Mouse (Mus musculus) hindbrain, embryonic 14.5 days (tissue): Measurements from ENCODE around the gene Grn. TPM values are rescaled to one million over a fixed set of nuclear protein-coding genes. Genes with fewer than 3 reads are reported as not detected.
A peak's percentile ranks its signal among the peaks of the same experiment; 100 is the strongest.

Source experiments
- ATAC-seq: fragments of 200-750 bp; cut with Nextera tagmentation; 2 replicates; pipeline ENCODE4 v1.8.0; 2017; ENCODE audit warnings: moderate number of reproducible peaks, mild to moderate bottlenecking, moderate TSS enrichment, moderate library complexity; ENCODE audit not compliant: low FRiP score
- DNase-seq: peaks from one replicate; pipeline ENCODE4 v3.0.0-alpha.2; 2015; ENCODE audit warnings: low spot score
- H3K27ac ChIP-seq: fragments of 300-500 bp; sonication (generic); 2 replicates; pipeline ENCODE4 v1.5.1; 2014; ENCODE audit warnings: mild to moderate bottlenecking, moderate library complexity
- H3K27me3 ChIP-seq: fragments of 300-500 bp; sonication (generic); 2 replicates; pipeline ENCODE4 v1.6.1; 2014; ENCODE audit warnings: mild to moderate bottlenecking, low read length, mixed read lengths; ENCODE audit not compliant: control insufficient read depth, insufficient read depth
- H3K36me3 ChIP-seq: fragments of 300-500 bp; sonication (generic); replicated peaks from 2 replicates; pipeline ENCODE4 v1.6.1; 2014; ENCODE audit not compliant: control insufficient read depth, insufficient read depth
- H3K4me1 ChIP-seq: fragments of 300-500 bp; sonication (generic); replicated peaks from 2 replicates; pipeline ENCODE4 v1.6.1; 2014; ENCODE audit warnings: antibody characterized with exemption, low read length, mixed read lengths; ENCODE audit not compliant: control insufficient read depth, insufficient read depth
- H3K4me2 ChIP-seq: fragments of 300-500 bp; sonication (generic); replicated peaks from 2 replicates; pipeline ENCODE4 v1.6.1; 2014; ENCODE audit warnings: mild to moderate bottlenecking, moderate library complexity
- H3K4me3 ChIP-seq: fragments of 300-500 bp; sonication (generic); replicated peaks from 2 replicates; pipeline ENCODE4 v1.5.1; 2014; ENCODE audit warnings: mild to moderate bottlenecking, low read length
- H3K9ac ChIP-seq: fragments of 300-500 bp; sonication (generic); 2 replicates; pipeline ENCODE4 v1.6.1; 2014
- H3K9me3 ChIP-seq: fragments of 300-500 bp; sonication (generic); 2 replicates; pipeline ENCODE4 v1.6.1; 2016; ENCODE audit warnings: low read length; ENCODE audit not compliant: control insufficient read depth
- WGBS: fragments of 180-500 bp; shearing (Covaris S2); extraction: QIAGEN DNeasy Blood & Tissue Kit; methylation state at CpG from one replicate; pipeline ENCODE4 v1.1.7; 2014; 5-methylcytosine and 5-hydroxymethylcytosine counted together
- polyA plus RNA-seq: library from polyadenylated mRNA; unstranded; fragments of >200 nt; fragmentation: Nextera tagmentation; extraction: Ambion mirVana; gene quantifications from 2 replicates; pipeline ENCODE4 v1.2.1, GENCODE M21; 2014

The Grn gene
- polyA plus RNA-seq, 1 experiment from 2014 or later, result 63.6 TPM

DNA sequence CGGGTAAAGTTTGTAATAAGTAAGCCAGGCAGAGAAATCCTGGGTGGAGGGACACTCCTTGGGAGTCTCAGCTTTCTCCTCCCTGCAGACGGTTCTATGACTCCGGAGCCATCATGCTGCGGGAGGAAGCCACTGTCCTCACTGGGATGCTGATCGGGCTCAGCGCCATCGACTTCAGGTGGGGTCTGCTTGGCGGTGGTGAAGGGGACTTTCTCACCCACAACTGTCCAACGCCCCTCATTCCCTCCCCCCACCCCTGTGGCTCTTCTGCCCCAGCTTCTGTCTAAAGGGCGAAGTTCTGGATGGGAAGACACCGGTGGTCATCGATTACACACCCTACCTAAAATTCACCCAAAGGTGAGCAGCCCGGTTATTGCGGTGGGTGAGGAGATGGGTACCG is 31.0 kb upstream of the Grn start:
- DNase-seq (no peak), ATAC-seq (no peak)
- Histone ChIP-seq H3K9ac (no peak overlapping the region), H3K27me3 (0 out of 2 replicates have a peak, but pooled peaks cover 5% of the 10 kb centered on the region), H3K4me3 (no peak overlapping the region), H3K4me2 (no peak overlapping the region), H3K36me3 (peaks cover 62% of the 10 kb centered on the region), H3K27ac (no peak overlapping the region), H3K4me1 (peaks cover 45% of the 10 kb centered on the region), H3K9me3 (no peaks in the 10 kb centered on the region)
- 24% methylated on average over 15 of the region's 15 CpGs for WGBS

DNA sequence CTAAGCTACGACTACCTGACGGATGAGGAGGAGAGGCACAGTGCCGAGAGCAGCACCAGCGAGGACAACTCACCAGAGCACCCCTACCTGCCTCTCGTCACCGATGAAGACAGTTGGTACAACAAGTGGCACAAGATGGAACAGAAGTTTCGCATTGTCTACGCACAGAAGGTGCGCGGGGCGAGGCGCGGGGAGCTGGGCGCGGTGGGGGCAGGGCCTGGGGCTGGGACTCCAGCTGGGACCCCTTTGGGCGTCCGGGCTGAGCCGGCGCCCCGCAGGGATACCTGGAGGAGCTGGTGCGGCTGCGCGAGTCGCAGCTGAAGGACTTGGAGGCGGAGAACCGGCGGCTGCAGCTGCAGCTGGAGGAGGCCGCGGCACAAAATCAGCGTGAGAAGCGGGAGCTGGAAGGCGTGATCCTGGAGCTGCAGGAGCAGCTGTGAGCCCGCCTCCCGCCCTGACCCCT is 30.5 kb upstream of the Grn start:
- Histone ChIP-seq H3K27me3 (0 out of 2 replicates have a peak, but pooled peaks cover 5% of the 10 kb centered on the region), H3K4me3 (no peak overlapping the region), H3K4me2 (0 out of 2 replicates have a peak overlapping the region, but pooled peaks have one; percentile 17), H3K9ac (no peak overlapping the region), H3K9me3 (no peaks in the 10 kb centered on the region), H3K36me3 (peaks cover 65% of the 10 kb centered on the region), H3K4me1 (peaks cover 40% of the 10 kb centered on the region), H3K27ac (no peak overlapping the region)
- 6% methylated on average over 34 of the region's 34 CpGs for WGBS
- ATAC-seq (no peak), DNase-seq (no peak)

DNA sequence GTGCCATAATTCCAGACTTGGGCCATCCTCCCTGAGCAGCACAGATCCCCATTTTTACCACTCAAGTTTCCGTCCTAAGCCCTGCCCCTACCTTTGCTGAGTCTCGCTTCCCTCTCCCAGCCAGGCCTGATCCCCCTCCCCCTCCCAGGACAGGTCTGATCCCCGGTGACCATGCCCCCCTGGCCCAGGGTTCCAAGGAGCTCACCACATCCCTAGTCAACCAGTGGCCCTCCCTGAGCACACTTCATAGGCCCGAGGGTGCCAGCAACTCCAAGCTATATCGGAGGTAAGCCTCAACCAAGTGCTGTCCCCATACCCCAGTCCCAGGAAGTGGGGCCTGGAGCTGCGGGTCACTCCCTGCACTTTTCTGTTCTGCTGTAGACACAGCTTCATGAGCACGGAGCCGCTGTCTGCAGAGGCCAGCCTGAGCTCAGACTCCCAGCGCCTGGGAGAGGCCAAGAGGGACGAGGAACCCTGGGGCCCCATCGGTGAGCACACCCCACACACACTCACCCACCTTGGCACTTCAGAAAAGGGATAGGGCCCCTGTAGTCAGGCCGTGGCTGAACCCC is 29.5 kb upstream of the Grn start:
- 28% methylated on average over 12 of the region's 12 CpGs for WGBS
- no peak overlapping the region for H3K9ac ChIP-seq
- no peak for DNase-seq
- H3K27ac ChIP-seq, result no peak overlapping the region
- no peaks in the 10 kb centered on the region for H3K9me3 ChIP-seq
- peaks cover 70% of the 10 kb centered on the region for H3K36me3 ChIP-seq
- H3K4me1 ChIP-seq, result peaks cover 40% of the 10 kb centered on the region
- H3K4me2 ChIP-seq, result no peak overlapping the region
- 0 out of 2 replicates have a peak, but pooled peaks cover 5% of the 10 kb centered on the region for H3K27me3 ChIP-seq
- no peak overlapping the region for H3K4me3 ChIP-seq
- no peak for ATAC-seq

DNA sequence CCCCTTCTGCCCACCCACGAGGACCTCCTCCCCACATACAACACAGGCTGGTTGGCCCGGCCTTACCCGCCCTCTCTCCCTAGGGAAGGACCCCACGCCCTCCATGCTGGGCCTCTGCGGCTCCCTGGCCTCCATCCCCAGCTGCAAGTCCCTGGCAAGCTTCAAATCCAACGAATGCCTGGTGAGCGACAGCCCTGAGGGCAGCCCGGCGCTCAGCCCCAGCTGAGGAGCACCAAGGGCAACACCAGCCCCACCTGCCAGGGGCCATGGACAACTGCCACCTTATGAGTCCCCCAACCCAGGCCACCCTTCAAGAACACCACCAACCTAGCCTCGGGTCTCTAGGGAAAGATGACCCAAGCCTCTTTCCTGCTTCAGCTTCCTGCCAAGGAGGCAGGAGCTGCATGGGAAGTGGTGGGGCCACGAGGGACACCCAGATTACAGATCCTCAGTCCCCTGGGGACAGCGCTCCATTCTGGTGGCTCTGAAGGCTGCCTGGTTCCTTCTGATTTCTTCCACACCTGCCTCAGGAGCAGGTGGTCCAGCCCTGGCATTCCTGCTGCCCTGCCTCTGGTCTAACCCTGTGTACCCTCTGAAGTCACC is 28.1 kb upstream of the Grn start:
- Histone ChIP-seq H3K4me1 (peaks cover 40% of the 10 kb centered on the region), H3K27me3 (0 out of 2 replicates have a peak, but pooled peaks cover 5% of the 10 kb centered on the region), H3K9me3 (no peaks in the 10 kb centered on the region), H3K9ac (no peak overlapping the region), H3K36me3 (peaks cover 70% of the 10 kb centered on the region), H3K4me2 (no peak overlapping the region), H3K4me3 (no peak overlapping the region), H3K27ac (0 out of 2 replicates have a peak overlapping the region, but pooled peaks have one; percentile 32)
- ATAC-seq, result no peak
- 39% methylated on average over 12 of the region's 12 CpGs for WGBS
- no peak for DNase-seq

DNA sequence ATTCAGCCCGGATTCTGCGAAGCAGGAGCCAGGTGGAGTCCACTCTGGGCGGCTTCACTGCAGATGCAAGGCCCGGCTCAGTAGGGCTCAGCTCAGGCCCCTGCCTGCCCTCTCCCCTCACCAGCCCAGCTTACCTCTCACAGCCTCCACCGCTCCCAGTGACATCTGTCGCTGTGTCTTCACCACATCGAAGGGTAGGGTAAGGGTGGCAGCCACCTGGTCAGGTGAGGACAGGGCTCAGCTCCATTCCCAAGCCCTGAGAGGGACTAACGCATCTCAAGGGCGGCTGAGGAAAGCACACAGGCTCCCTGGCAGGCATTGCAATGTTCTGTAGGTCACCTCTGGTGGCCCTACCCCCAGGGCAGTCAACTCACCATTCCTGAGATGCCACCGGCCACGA is 26.5 kb upstream of the Grn start:
- H3K27ac ChIP-seq, result no peak overlapping the region

DNA sequence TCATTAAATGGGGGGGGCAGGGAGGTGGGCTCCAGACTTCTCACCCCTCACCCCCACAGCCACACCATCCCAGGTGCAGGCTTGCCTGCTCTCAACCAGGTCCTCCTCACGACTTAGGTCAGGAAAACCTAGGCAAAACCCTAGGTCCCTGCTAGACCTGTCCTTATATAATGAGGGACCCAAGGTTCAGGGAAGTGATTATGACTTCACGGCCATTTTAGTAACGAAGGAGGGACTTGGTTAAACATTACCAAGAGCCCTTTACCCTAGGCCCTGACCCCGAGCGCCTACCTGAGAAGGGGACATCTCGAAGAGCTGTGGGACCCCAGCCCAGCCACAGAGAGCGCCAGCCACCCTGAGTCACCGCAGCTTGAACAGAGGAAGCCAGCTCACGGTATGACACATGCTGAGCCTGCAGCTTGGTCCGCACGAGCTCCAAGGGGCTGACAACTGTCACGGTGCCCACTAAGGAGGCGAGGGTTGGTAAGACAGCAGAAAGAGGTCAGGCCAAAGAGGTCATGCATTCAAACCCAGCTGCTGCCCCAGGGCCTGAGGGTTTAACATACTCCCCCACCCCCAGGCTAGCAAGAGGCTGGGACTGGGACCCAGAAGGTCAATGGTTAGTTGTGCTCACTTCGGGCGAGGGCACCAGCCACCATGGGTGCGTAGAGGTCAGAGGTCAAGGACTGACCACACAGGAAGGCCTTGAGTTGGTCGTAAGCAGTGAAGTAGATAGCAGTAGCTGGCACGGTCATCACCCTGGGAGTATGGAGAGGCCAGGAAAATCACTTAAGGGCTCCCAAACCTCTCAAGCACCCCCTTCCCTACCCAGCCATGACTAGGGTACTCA is 25.7 kb upstream of the Grn start:
- Histone ChIP-seq H3K36me3 (peaks cover 54% of the 10 kb centered on the region), H3K27me3 (0 out of 2 replicates have a peak, but pooled peaks cover 4% of the 10 kb centered on the region), H3K27ac (no peak overlapping the region), H3K9ac (peak overlapping the region; percentile 44; the same call in 1 of the 2 replicates), H3K4me3 (no peak overlapping the region), H3K4me1 (peaks cover 34% of the 10 kb centered on the region), H3K4me2 (peak overlapping the region; percentile 69), H3K9me3 (no peaks in the 10 kb centered on the region)
- WGBS, result 73% methylated on average over 18 of the region's 18 CpGs
- ATAC-seq, result no peak
- DNase-seq, result no peak

More for the DNA sequence above, 26.5 kb upstream of the Grn start:
- Histone ChIP-seq H3K4me1 (peaks cover 36% of the 10 kb centered on the region), H3K9me3 (no peaks in the 10 kb centered on the region), H3K27me3 (0 out of 2 replicates have a peak, but pooled peaks cover 5% of the 10 kb centered on the region), H3K4me2 (no peak overlapping the region), H3K36me3 (peaks cover 61% of the 10 kb centered on the region), H3K9ac (no peak overlapping the region), H3K4me3 (no peak overlapping the region)
- WGBS, result 96% methylated on average over 11 of the region's 11 CpGs
- no peak for ATAC-seq
- no peak for DNase-seq

DNA sequence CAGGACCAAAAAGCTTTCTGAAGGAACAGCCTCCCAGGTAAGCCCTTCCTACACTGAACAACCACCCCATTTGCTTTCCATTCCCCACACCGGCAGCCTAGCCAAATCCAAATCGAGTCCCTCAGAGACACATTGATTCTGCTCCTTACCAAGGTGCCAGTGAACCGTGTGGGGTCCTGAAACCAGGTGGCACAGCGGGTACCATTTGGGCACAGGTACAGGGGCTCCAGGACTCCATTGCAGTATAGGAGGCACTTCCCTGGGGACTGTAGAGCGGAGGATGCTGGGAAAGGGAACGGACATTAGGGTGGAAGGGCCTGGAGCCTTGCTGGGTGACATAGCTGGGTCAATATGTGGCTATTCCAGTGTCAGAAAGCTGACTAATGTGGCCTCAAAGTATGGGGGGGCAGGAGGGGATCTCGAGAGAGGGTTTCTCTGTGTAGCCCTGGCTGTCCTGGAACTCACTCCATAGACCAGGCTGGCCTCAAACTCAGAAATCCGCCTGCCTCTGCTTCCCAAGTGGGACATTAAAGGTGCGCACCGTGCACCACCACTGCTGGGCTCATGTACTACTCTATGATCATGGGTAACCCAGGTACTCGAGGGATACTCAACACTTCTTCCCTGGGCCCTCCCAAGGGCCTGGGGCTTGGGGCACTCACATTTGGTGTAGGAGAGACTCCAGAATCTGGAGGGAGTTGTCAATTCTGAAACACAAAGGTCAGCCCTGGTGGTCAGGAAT is 24.4 kb upstream of the Grn start:
- ATAC-seq (no peak), DNase-seq (no peak)
- Histone ChIP-seq H3K27ac (no peak overlapping the region), H3K9ac (peak overlapping the region; percentile 79), H3K4me1 (peaks cover 29% of the 10 kb centered on the region), H3K27me3 (no peaks in the 10 kb centered on the region), H3K36me3 (peaks cover 41% of the 10 kb centered on the region), H3K4me2 (peak overlapping the region; percentile 69), H3K4me3 (peak overlapping the region; percentile 73; the same call in 1 of the 2 replicates), H3K9me3 (no peaks in the 10 kb centered on the region)
- 90% methylated on average over 11 of the region's 11 CpGs for WGBS

DNA sequence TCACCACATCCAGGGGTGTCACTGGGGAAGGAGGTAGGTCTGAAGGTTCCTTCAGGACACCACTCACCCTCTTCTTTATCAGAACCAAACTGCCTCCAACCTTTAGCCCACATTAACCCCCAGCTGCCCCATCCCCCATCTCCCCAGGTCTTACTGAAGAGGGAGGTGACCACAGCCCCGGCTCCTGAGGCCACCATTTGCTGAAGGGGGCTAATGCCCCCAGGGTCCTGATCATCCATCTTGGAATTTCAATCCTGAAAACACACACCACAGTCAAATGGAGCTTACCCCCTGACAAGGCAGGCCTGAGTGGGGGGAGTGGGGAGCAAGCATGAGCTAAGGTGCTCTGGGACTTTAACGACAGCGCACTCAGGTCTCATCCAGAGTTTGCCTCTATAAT is 23.7 kb upstream of the Grn start:
- WGBS, result 16% methylated on average over 3 of the region's 3 CpGs
- Histone ChIP-seq H3K36me3 (peaks cover 34% of the 10 kb centered on the region), H3K9ac (peak overlapping the region; percentile 79), H3K27me3 (no peaks in the 10 kb centered on the region), H3K4me1 (peaks cover 29% of the 10 kb centered on the region), H3K4me3 (peak overlapping the region; percentile 73), H3K27ac (peak overlapping the region; percentile 82; the same call in 1 of the 2 replicates), H3K9me3 (no peaks in the 10 kb centered on the region), H3K4me2 (peak overlapping the region; percentile 69)
- ATAC-seq (no peak), DNase-seq (no peak)
